Mouse (Mus musculus) splenic B cell, adult 2 months (primary cell): Measurements from ENCODE around the gene Cbx5.
A peak's percentile ranks its signal among the peaks of the same experiment; 100 is the strongest.
"Not testable (repeated sequence)": the region's sequence is repeated elsewhere in the genome, so short reads cannot be mapped to it uniquely, and the experiment has no call there.

Source experiments
- DNase-seq: peaks from one replicate; pipeline ENCODE4 v3.0.0-alpha.2; 2011; ENCODE audit warnings: low read depth, low spot score
- H3K27me3 ChIP-seq: 2 replicates; pipeline ENCODE4 v1.6.1; 2012; ENCODE audit warnings: mild to moderate bottlenecking, low read length, moderate library complexity, mixed read lengths; ENCODE audit not compliant: control insufficient read depth, poor library complexity, insufficient read depth, severe bottlenecking
- H3K36me3 ChIP-seq: 2 replicates; pipeline ENCODE4 v1.6.1; 2012; ENCODE audit warnings: mild to moderate bottlenecking, low read length, moderate library complexity, mixed read lengths; ENCODE audit not compliant: control insufficient read depth, poor library complexity, insufficient read depth, severe bottlenecking

Gene Cbx5

GRCm38 (mm10) chr15:103241071-103242018, 1.7 kb upstream of the Cbx5 start:
- not testable (repeated sequence) for H3K27me3 ChIP-seq
- H3K36me3 ChIP-seq = peaks cover 18% of the 10 kb centered on the region
- DNase-seq = peak; percentile 41

DNA sequence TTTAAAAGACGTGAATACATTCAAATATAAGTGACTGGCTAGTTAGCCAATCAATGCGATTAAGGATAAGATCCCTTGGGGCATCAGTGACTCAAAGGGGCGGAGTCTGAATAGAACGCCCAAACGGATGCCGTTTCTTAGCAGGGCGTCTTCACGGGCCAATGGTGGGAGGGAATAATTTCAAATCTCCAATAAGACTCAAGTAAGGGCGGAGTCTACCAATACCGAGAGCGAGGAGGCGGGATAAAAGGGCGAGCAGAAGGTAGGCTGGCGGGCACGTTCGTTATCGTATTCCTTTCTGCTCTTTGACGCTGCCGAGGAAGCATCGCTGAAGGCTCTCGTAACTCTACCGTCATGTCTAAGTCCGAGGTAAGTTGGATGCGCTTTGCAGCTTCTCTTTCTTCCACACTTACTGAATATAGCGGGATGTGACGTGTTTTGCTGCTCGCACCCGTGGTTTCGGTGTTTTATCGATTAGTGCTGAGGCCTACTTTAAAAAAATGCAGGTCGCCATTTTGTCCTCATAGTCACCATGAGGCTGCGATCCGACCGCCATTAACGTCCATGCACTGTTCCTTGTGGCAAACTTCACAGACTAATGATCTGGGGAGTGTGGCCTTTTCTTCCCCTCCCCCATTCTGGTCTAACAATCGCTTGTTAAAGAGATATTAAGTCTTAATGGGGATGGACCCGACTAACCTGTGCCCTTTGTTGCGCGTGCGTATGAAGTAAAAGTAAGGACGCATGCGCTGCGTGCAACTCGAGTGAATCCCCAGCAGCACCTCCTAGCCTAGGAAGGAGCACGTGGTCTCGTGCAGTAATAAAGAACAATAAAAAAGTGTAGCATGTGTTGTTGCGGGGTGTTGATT, 778 bp upstream of the Cbx5 start, which contains the start of gene Hnrnpa1:
Gene Hnrnpa1, plus strand, starts transcription at position 273 of the 869 bp plus-strand sequence.
- Histone ChIP-seq H3K27me3 (no peaks in the 10 kb centered on the region), H3K36me3 (peaks cover 13% of the 10 kb centered on the region)
- DNase-seq = peak; percentile 98

DNA sequence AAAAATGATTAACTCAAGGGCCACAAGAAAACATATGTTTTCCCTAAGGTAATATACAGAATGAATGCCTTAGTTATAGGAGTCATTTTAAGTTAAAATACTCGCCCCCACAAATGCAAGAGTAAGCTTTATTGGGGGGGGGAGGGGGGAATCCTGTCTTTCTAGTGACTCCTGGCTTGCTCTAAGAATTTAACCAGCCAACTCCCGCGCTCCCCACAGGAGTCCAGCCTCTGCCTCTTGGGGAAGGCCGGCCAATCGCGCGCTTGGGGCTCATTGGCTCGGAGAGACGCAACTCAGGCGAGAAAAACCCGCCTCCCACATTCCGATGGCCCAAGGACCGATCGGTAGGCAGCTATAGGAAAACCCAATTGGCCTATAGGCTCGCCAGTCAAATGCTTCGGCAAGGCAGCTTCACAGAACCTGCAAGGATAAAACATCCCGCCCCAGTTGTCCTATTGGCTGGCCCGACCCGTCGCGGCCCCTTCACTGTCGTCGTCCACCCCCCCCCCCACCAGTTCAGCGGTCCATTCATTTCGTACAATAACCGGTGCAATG, 409 bp downstream of the Cbx5 start:
- DNase-seq = peak; percentile 94
- Histone ChIP-seq H3K36me3 (peaks cover 12% of the 10 kb centered on the region), H3K27me3 (no peaks in the 10 kb centered on the region)

- H3K36me3 ChIP-seq = peaks cover 6% of the 10 kb centered on the region
- H3K27me3 ChIP-seq = no peaks in the 10 kb centered on the region
- no peak for DNase-seq
These were observed 2.3 kb downstream of the Cbx5 start for GRCm38 (mm10) chr15:103237295-103237694.

DNA sequence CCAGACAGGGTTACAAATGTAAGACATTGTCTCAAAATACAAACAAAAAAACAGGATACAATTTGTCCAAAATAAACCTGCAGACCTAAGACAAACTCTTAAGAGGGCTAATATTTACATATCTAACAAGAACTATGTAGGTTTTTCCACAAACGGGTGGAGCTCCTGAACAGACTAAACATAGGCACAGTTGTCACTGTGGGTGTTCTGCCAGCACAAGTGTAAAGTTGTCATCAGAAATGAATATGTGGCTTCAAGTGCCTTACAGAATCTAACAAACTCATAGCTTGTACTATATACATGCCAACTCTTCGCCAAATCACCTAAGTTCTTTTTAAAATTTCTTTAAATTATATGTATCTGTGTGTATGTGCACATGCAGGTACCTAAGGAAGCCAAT, 6.5 kb downstream of the Cbx5 start:
- Histone ChIP-seq H3K27me3 (no peaks in the 10 kb centered on the region), H3K36me3 (no peaks in the 10 kb centered on the region)
- DNase-seq = no peak

DNA sequence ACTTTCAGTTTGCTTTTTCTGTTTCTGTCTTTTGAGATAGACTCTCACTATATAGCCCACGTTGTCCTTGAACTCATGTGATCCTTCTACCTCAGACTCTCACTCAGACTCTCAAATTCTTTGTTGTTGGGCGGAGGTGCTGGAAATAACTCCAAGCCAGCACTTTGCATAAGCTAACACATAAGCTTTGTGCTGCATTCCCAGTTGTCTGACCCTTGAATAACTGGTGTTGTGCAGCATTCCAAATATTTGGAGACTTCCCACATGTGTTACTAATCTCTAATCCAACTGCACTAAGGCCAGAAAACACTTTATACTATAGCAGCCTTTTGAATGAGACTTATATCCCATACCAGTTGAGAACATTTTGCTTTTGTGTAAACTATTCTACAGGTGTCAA, 10.7 kb downstream of the Cbx5 start:
- Histone ChIP-seq H3K36me3 (no peaks in the 10 kb centered on the region), H3K27me3 (no peaks in the 10 kb centered on the region)
- no peak for DNase-seq

GRCm38 (mm10) chr15:103227572-103227971, 12.0 kb downstream of the Cbx5 start:
- H3K27me3 ChIP-seq = no peaks in the 10 kb centered on the region
- H3K36me3 ChIP-seq = no peaks in the 10 kb centered on the region
- DNase-seq = no peak

DNA sequence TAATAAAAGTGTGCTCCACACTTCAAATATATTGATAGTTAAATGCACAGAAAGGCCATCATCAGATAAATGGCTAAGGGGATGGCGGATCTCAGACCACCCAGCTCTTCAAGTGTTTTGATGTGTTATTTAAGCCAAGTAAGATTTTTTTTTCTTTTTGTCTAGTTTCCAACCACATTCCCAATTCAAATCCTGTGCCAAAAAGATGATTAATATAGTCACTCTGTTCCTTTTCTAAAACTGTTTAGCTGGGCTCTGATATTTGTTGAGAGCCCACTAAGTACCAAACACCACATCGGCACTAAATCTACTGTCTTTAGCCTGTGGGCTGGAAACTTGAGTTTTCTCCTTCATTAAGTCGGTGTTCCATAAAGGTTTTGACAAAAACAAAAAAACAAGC, 12.6 kb downstream of the Cbx5 start:
- DNase-seq = no peak
- Histone ChIP-seq H3K36me3 (no peaks in the 10 kb centered on the region), H3K27me3 (no peaks in the 10 kb centered on the region)

DNA sequence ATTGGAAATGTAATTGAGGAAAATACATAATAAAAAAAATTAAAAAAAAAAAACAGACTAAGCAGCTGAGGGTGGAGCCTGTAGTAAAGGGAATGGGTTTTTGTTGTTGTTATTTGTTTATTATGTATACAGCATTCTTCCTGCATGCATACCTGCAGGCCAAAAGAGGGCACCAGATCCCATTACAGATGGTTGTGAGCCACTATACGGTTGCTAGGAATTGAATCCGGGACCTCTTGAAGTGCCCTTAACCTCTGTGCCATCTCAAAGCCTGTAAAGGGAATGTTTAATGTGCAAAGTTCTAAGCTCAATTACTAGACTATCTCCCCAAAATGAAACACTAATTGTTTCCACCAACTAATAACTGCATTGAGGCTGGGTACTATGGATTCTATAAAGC, 15.5 kb downstream of the Cbx5 start:
- no peaks in the 10 kb centered on the region for H3K27me3 ChIP-seq
- no peak for DNase-seq
- H3K36me3 ChIP-seq = no peaks in the 10 kb centered on the region

GRCm38 (mm10) chr15:103221386-103221785, 18.2 kb downstream of the Cbx5 start:
- no peak for DNase-seq
- H3K36me3 ChIP-seq = no peaks in the 10 kb centered on the region
- H3K27me3 ChIP-seq = no peaks in the 10 kb centered on the region

DNA sequence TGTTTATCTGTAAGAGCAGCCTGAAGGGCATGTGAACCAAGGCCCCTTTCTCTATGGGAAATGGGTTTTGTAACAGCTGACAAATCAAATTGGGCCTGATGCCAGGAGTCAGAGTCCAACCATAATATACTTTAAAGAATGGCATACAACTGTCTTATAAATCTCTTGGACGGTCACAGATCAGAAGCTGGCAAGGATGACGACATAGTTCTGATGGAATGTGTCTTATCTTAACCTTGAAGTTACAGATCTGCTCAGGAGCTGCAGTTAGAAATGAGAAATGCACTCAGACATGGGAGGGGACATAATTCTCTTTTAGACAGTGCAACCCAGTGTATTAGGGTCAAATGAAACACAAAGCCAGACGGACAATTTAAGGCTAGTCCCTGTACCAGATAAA, 18.8 kb downstream of the Cbx5 start:
- H3K27me3 ChIP-seq = no peaks in the 10 kb centered on the region
- no peak for DNase-seq
- no peaks in the 10 kb centered on the region for H3K36me3 ChIP-seq

GRCm38 (mm10) chr15:103216052-103216451, 23.6 kb downstream of the Cbx5 start:
- no peaks in the 10 kb centered on the region for H3K27me3 ChIP-seq
- DNase-seq = no peak
- no peaks in the 10 kb centered on the region; the same call in 1 of the 2 replicates for H3K36me3 ChIP-seq

DNA sequence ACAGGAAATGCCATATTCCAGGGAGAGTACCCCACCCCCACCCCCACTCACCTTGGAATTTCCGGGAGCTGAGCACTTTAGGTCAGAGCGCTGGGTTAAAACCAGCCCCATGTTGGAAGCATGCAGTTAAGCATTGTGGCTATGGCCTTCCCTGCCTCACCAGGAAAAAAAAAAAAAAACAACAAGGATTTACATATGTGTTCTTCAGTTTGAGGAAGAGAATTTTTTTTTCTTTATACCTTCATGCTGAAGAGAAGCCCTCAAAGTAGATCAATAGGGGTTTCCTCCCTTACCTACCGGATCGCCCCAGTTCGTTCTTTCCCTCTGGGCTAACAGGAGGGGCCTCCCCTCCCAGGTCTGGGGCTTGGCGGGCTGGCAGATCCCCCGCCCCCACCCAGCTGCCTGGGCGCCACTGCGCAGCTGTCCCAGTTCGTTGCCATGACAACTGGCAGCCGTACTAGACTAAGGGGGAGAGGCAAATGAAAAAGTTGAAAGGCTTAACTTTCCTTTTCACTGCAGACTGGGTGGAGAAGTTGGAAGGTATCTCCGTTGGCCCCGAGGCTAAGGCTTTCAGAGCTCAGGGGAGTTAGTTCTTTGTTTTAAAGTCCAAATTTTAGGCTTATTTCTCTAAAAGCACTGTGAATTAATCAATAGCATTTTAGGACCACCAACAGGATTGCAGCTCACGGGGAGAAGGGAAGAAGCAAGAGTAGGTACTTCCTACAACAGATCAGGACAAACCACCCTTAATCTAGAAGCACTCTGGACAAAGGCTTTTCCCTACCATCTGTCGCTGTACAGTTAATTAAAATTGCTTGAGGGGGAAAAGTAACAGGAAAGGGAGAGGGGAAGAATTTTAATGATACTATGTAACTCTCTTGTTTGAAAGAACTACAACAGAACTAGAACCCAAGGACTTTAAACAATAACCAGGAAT, 24.4 kb downstream of the Cbx5 start:
- Histone ChIP-seq H3K36me3 (no peaks in the 10 kb centered on the region; the same call in none of the 2 replicates), H3K27me3 (no peaks in the 10 kb centered on the region)
- DNase-seq = peak; percentile 79

DNA sequence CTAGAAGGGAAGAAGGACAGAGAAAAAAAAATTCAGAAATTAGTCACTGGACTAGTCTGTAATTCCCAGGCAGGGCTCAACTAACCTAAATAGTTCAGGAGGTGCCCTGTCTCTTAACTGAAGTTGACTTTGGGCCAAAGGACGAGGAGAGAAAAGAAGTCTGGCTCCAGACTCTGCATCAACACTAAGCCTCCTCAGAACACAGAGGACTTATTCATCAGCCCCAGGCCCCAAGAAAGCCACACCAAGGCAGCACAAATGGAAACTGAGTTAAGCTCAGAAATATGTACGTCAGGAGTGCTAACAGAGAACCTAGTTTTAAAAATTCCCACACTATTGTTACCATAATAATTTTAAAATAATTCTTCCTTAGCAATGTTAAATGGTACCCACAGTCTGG, 25.5 kb downstream of the Cbx5 start:
- Histone ChIP-seq H3K27me3 (no peaks in the 10 kb centered on the region), H3K36me3 (no peaks in the 10 kb centered on the region; the same call in none of the 2 replicates)
- no peak for DNase-seq
